Mouse (Mus musculus): ENCODE data around the gene Mcm3. TPM values are rescaled to one million over a fixed set of nuclear protein-coding genes. Genes with fewer than 3 reads are reported as not detected.
"Not testable (repeated sequence)": the region's sequence is repeated elsewhere in the genome, so short reads cannot be mapped to it uniquely, and the experiment has no call there.

Mcm3 gene
- total and polyA plus RNA-seq, 2 experiments from 2014 or later: 26.2 to 36.5 TPM

DNA sequence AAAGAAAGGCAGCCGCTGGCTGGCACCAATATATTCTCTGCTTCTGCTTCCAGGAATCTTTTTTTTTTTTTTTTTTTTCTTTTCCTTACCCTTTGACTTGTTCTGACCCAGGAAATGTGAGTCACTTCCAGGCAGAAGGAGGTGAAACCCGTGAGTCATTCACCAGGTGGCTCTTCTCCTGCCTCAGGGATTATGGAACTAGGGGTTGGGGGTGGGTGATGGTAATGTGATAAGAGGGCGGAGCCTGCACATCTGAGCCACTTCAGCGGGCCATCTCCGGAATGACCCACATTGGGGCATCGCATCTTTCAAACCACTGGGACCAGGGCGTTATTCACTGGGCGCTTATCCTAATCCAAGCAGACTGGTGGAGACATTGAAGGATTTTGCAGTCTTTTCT is 33.1 kb downstream of the Mcm3 start:
- no peak overlapping the region for H3K4me2 ChIP-seq (ENCODE audit: low read depth, low read length)
- H3K4me1 ChIP-seq (ENCODE audit: control insufficient read depth, insufficient read depth): no peaks in the 10 kb centered on the region
- no peaks in the 10 kb centered on the region for H3K9me3 ChIP-seq (replicated peaks; ENCODE audit: control insufficient read depth, low read length)
- no peak overlapping the region for H3K27ac ChIP-seq (ENCODE audit: low read depth)
- no peak overlapping the region for H3K9ac ChIP-seq (replicated peaks; ENCODE audit: low read depth, low read length)
- no peak overlapping the region for H3K4me3 ChIP-seq (ENCODE audit: low read depth, low read length)
- DNase-seq (ENCODE audit: low spot score) (no peak), ATAC-seq (ENCODE audit: insufficient read depth, low read depth) (no peak)
- no peaks in the 10 kb centered on the region for H3K36me3 ChIP-seq (replicated peaks; ENCODE audit: control insufficient read depth, insufficient read depth, low read length)
- no peaks in the 10 kb centered on the region for H3K27me3 ChIP-seq (ENCODE audit: control insufficient read depth, insufficient read depth, low read length)
- WGBS: 34% methylated on average over 8 of the region's 8 CpGs
- TF ChIP-seq EP300 (IDR thresholded peaks at IDR 0.05; ENCODE audit: low read depth): no peak
- TF ChIP-seq CTCF (IDR thresholded peaks at IDR 0.05; ENCODE audit: low read depth): no peak

DNA sequence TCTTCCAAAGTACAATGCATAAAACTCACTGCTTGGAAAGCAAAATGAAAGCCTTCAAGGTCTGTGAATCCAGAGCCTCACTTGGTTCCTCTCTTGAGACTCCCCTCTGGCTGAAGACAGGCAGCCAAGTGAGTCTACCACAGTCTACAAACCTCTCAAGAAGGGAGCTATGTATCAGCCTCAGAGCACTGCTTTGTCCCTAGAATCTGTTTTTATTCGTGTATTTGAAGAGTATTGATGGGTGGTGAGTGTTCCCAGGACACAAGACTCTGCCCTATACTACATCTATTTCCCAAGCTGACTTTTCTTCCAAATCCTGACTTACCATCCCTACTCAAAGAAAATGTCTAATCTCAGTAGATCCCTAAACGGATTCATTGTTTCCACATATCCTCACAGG is 41.7 kb downstream of the Mcm3 start:
- TF ChIP-seq CTCF (IDR thresholded peaks at IDR 0.05; ENCODE audit: low read depth) (no peak), EP300 (IDR thresholded peaks at IDR 0.05; ENCODE audit: low read depth) (no peak)
- ATAC-seq (ENCODE audit: insufficient read depth, low read depth) (no peak), DNase-seq (ENCODE audit: low spot score) (no peak)
- 61% methylated on average over 2 of the region's 2 CpGs for WGBS
- Histone ChIP-seq H3K4me2 (ENCODE audit: low read depth, low read length) (no peak overlapping the region), H3K4me1 (ENCODE audit: control insufficient read depth, insufficient read depth) (no peaks in the 10 kb centered on the region), H3K36me3 (replicated peaks; ENCODE audit: control insufficient read depth, insufficient read depth, low read length) (no peaks in the 10 kb centered on the region), H3K9ac (replicated peaks; ENCODE audit: low read depth, low read length) (no peak overlapping the region), H3K9me3 (replicated peaks; ENCODE audit: control insufficient read depth, low read length) (no peaks in the 10 kb centered on the region), H3K27me3 (ENCODE audit: control insufficient read depth, insufficient read depth, low read length) (no peaks in the 10 kb centered on the region), H3K4me3 (ENCODE audit: low read depth, low read length) (no peak overlapping the region), H3K27ac (ENCODE audit: low read depth) (no peak overlapping the region)

- H3K4me2 ChIP-seq (ENCODE audit: low read depth, low read length); H3K9me3 ChIP-seq (replicated peaks; ENCODE audit: control insufficient read depth, low read length); H3K36me3 ChIP-seq (replicated peaks; ENCODE audit: control insufficient read depth, insufficient read depth, low read length); ATAC-seq (ENCODE audit: insufficient read depth, low read depth); H3K9ac ChIP-seq (replicated peaks; ENCODE audit: low read depth, low read length); DNase-seq (ENCODE audit: low spot score); H3K4me3 ChIP-seq (ENCODE audit: low read depth, low read length); H3K4me1 ChIP-seq (ENCODE audit: control insufficient read depth, insufficient read depth); H3K27ac ChIP-seq (ENCODE audit: low read depth); H3K27me3 ChIP-seq (ENCODE audit: control insufficient read depth, insufficient read depth, low read length): not testable (repeated sequence)
- WGBS: 79% methylated on average over 4 of the region's 4 CpGs
Measured at GRCm38 (mm10) chr1:20774026-20774730, 45.9 kb downstream of the Mcm3 start.

GRCm38 (mm10) chr1:20766526-20766925 is 53.6 kb downstream of the Mcm3 start:
- TF ChIP-seq EP300 (IDR thresholded peaks at IDR 0.05; ENCODE audit: low read depth): no peak
- H3K9me3 ChIP-seq (replicated peaks; ENCODE audit: control insufficient read depth, low read length): no peaks in the 10 kb centered on the region; the same call in 1 of the 2 replicates
- no peak overlapping the region for H3K27ac ChIP-seq (ENCODE audit: low read depth)
- 61% methylated on average over 6 of the region's 6 CpGs for WGBS
- no peak overlapping the region for H3K9ac ChIP-seq (replicated peaks; ENCODE audit: low read depth, low read length)
- no peak overlapping the region for H3K4me3 ChIP-seq (ENCODE audit: low read depth, low read length)
- H3K4me1 ChIP-seq (ENCODE audit: control insufficient read depth, insufficient read depth): no peaks in the 10 kb centered on the region
- no peak overlapping the region for H3K4me2 ChIP-seq (ENCODE audit: low read depth, low read length)
- ATAC-seq (ENCODE audit: insufficient read depth, low read depth) (no peak), DNase-seq (ENCODE audit: low spot score) (no peak)
- H3K27me3 ChIP-seq (ENCODE audit: control insufficient read depth, insufficient read depth, low read length): no peaks in the 10 kb centered on the region
- H3K36me3 ChIP-seq (replicated peaks; ENCODE audit: control insufficient read depth, insufficient read depth, low read length): no peaks in the 10 kb centered on the region

GRCm38 (mm10) chr1:20761411-20761810 is 58.7 kb downstream of the Mcm3 start:
- ATAC-seq (ENCODE audit: insufficient read depth, low read depth) (no peak), DNase-seq (ENCODE audit: low spot score) (no peak)
- no peaks in the 10 kb centered on the region for H3K4me1 ChIP-seq (ENCODE audit: control insufficient read depth, insufficient read depth)
- H3K9me3 ChIP-seq (replicated peaks; ENCODE audit: control insufficient read depth, low read length): no peaks in the 10 kb centered on the region; the same call in 1 of the 2 replicates
- WGBS: 81% methylated on average over 4 of the region's 4 CpGs
- no peak overlapping the region for H3K4me2 ChIP-seq (ENCODE audit: low read depth, low read length)
- no peaks in the 10 kb centered on the region for H3K36me3 ChIP-seq (replicated peaks; ENCODE audit: control insufficient read depth, insufficient read depth, low read length)
- H3K4me3 ChIP-seq (ENCODE audit: low read depth, low read length): no peak overlapping the region
- no peak overlapping the region for H3K27ac ChIP-seq (ENCODE audit: low read depth)
- TF ChIP-seq CTCF (IDR thresholded peaks at IDR 0.05; ENCODE audit: low read depth): no peak
- no peak for TF ChIP-seq EP300 (IDR thresholded peaks at IDR 0.05; ENCODE audit: low read depth)
- H3K9ac ChIP-seq (replicated peaks; ENCODE audit: low read depth, low read length): no peak overlapping the region
- H3K27me3 ChIP-seq (ENCODE audit: control insufficient read depth, insufficient read depth, low read length): no peaks in the 10 kb centered on the region

DNA sequence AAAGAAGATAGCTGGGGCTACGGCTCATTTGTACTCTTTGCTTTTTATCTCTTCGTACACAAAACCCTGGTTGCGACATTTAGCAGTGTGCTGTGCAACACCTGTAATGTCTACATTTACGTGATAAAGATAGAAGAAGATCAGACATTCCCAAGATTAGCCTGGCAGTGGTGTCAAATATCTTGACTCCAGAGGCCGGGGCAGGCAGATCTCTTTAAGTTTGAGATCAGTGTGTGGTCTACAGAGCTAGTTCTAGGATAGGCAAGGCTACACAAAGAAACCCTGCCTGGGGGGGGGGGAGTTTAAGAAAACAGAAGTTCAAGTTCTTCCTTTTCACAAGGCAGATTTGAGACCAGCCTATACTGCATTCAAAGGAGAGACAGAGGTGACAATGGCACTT is 59.8 kb downstream of the Mcm3 start:
- 57% methylated on average over 5 of the region's 5 CpGs for WGBS
- H3K9me3 ChIP-seq (replicated peaks; ENCODE audit: control insufficient read depth, low read length): no peaks in the 10 kb centered on the region; the same call in 1 of the 2 replicates

More for the DNA sequence above, 59.8 kb downstream of the Mcm3 start:
- no peak overlapping the region for H3K4me2 ChIP-seq (ENCODE audit: low read depth, low read length)
- DNase-seq (ENCODE audit: low spot score): no peak
- H3K9ac ChIP-seq (replicated peaks; ENCODE audit: low read depth, low read length): no peak overlapping the region
- no peak for TF ChIP-seq EP300 (IDR thresholded peaks at IDR 0.05; ENCODE audit: low read depth)
- no peak for TF ChIP-seq CTCF (IDR thresholded peaks at IDR 0.05; ENCODE audit: low read depth)
- ATAC-seq (ENCODE audit: insufficient read depth, low read depth): no peak
- H3K27ac ChIP-seq (ENCODE audit: low read depth): no peak overlapping the region
- H3K4me1 ChIP-seq (ENCODE audit: control insufficient read depth, insufficient read depth): no peaks in the 10 kb centered on the region
- H3K4me3 ChIP-seq (ENCODE audit: low read depth, low read length): no peak overlapping the region
- H3K27me3 ChIP-seq (ENCODE audit: control insufficient read depth, insufficient read depth, low read length): no peaks in the 10 kb centered on the region
- no peaks in the 10 kb centered on the region for H3K36me3 ChIP-seq (replicated peaks; ENCODE audit: control insufficient read depth, insufficient read depth, low read length)
